Mouse (Mus musculus): Measurements from ENCODE around the gene Gtpbp10.

Gene Gtpbp10

DNA sequence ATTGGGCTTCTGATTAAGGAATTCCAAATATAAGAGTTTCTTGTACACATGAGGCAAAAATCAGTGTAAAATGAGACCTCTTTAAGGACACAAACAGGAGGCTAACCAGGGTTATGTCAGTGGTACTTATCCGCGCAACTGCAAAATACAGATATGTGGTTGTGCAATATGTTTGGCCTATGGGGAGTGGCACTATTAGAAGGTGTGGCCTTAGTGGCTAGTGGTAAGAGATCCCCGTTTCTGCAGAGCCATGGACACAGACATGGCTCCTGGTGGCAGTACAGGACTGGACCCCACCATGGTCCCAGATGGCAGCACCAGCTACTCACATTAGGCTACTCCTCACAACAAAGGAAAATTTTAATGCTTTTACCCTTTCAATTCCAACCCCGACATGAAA lies 64.3 kb downstream of the Gtpbp10 start:
- DNase-seq, result no peak

DNA sequence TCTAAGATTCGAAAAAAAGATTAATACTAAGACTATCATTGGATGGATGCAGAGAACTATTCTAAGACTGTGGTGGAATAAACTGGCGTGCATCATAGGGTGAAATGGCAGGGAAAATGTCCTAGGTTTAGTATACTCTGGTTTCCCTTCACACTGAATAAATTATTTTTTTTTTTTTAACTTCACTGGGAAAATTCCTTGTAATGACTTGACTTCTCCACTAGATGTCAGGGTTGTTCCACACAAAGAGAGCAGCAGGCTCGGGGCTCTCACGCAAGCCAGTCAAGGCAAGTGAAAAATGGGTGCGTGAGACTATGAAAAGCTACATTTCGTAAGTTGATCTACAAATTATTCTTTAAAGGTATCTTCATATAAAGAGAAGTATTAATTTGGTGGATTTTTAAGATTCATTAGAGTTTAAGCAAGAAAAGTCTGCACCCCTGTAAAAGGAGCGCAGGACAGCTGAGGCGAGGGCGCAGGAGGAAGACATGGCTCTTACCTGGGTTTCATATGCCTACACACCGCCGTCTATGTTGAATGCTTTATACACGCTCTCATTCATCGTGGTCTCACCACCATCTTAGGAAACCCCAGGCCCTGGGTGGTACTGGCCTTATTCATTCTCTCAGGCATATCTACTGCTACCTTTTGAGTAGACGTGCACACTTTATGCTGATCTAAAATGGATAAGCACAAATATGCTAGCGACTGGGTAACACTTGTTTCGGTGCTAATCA lies 64.9 kb downstream of the Gtpbp10 start:
- DNase-seq, result peak; percentile 35

DNA sequence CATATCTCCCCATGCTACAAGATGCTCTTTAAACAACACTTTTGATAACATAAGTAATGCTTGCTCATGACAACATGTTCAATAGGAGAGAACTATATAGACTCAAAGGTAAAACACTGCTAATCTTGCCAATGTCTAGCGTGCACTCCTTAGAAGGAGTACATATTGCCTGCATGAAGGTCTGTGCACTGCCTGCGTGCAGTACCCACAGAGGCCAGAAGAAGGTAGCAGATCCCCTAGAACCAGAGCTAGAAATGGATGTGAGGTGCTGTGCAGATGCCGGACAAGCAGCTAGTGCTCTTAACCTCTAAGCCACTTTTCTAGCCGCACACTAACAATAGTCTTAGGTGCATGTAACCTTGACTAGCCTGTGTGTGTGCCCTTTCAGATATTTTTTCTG lies 67.2 kb downstream of the Gtpbp10 start:
- DNase-seq, result no peak
